Mouse (Mus musculus) layer of hippocampus, adult 18-20 months (tissue): ENCODE results near the gene Tjp3. TPM values are rescaled to one million over a fixed set of nuclear protein-coding genes. Genes with fewer than 3 reads are reported as not detected.

Experiments
- DNase-seq, 2 experiments: peaks; one replicate each; pipeline ENCODE4 v3.0.0; 2022; ENCODE audit warnings: low spot score in 2 of 2
- total RNA-seq, 2 experiments: library from RNA; stranded (reverse); gene quantifications; 2 replicates each; pipeline ENCODE4 v1.2.3; 2021

Tjp3 gene
- total RNA-seq, 2 experiments from 2014 or later, result 0.62 to 1.7 TPM

DNA sequence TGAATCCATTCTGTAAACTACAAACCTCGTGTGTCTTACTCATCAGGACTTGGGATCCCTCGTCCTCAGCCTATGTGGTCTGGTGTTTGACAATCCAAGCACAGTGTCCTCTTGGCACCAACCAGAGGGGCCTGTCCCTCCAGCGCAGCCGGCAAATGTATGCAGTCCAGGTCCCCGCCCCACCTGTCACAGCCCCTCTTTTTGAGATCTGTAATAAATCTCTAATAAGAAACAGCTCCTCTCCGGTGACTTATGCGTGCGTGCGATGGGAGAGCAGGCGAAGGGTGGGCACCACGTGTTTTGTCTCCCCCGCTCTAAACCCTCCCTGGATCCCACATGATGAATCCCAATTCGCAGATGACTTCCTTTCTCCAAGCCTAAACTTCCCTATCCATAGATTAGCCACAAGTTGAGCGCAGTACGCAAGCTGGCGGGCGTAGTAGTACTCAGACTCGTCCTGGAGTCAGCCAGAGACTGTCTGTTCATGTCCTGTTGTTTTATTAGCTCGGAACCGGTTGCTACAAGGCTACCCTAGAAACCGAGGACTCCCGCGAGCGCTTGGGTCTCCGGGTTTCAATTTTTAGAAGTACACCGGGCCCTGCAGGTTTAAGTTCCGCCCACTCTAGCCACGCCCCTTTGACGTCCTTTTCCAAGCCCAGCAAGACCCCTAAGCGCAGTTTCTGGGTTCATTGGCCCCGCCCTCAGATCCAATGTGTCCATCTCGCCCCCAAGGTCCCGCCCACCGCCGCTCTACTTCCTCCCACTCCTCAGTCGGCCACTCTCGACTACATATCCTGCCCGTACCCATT, 28.6 kb upstream of the Tjp3 start:
- no peak for DNase-seq

GRCm38 (mm10) chr10:81319330-81319699, 27.9 kb upstream of the Tjp3 start:
- no peak for DNase-seq

DNA sequence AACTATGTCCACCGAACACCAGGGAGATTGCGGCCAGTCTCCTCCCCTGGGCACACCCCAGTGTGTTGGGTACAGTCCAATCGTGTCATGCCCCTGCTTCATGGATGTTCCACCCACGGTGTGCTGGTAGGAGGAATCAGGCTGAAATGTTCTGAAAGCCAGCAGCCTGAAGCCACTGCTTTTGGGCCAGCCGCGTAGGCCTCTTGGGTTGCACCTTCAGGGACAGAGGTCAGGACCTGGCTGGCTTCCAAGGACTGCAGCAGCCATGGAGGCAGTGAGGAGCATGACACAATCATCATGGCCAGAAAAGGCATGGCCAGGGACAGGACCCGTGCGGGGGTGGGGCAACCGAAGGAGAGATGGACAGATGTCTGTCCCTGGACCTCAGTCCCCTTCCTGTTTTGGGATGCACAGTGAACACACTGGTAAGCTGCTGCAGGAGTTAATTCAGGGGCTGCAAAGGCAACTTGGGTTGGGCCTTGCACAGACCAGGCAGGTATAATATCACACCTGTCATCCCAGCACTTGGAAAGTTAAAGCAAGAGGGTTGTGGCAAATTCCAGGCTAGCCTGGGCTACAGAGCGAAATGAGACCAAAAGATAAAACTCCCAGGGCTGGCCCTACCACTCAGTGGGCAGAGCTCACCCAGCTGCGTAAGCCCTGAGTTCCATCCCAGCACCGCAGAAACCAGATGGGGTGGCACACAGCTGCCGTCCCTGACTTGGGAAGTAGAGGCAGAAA, 27.4 kb upstream of the Tjp3 start:
- DNase-seq, result no peak

DNA sequence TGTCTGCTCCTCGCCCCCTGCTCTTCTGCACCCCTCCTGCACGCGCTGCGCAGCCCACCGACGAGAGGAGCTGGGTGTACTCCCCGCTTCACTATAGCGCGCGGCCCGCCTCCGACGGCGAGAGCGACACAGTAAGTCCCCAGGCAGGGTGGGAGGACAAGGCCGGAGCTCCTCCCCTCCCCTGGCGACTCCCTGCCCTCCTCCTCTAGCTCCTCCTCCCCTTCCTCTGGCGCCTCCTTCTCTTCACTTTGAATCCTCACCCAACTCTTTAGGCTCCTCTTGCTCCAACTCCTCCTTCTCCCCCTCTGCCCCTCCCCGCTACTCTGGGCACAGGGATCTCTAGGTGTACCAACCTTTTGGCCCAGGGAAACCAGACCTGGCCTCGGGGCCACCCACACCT, 25.9 kb upstream of the Tjp3 start:
- no peak for DNase-seq

GRCm38 (mm10) chr10:81316338-81317060, 25.1 kb upstream of the Tjp3 start:
- DNase-seq, result no peak

DNA sequence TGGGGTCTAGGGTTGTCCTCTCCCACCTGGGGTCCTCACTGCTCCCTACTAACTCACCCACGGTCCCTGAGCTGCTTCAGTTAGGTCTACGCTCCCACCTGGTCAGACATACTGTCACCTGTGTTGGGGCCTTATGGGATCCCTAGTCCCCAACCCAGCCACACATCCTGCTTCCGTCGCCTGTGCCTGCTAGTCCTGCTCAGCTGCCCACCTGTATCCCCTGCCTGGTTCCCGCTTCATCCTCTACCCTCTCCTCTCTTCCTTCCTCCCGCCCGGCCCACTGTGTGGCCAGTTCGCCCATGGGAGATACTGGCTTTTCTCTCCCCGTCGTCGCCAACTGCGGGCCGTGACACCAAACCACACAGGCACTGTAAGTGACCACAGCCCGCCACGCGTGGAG, 24.2 kb upstream of the Tjp3 start:
- DNase-seq, result no peak

- DNase-seq, result no peak
Measured at GRCm38 (mm10) chr10:81314201-81314600, 22.8 kb upstream of the Tjp3 start.

DNA sequence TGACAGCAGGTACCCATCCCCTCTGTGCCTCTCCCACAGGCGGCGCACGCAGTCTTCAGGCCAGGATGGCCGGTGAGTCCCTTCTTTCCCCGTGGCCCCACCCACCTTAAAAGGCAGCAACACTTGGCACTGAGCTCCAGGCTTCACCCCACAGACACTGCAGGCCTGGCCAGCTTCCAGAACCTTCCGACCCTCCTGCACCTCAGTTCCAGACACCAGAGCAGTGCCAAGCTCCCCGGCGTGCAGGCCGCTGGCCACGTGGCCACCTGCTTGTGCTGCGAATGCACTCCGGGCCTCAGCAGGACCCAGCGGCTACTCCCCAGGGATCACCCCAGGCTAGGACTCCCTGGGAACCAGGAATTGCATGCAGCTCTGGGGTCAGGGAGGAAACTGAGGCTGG, 22.2 kb upstream of the Tjp3 start:
- no peak for DNase-seq

DNA sequence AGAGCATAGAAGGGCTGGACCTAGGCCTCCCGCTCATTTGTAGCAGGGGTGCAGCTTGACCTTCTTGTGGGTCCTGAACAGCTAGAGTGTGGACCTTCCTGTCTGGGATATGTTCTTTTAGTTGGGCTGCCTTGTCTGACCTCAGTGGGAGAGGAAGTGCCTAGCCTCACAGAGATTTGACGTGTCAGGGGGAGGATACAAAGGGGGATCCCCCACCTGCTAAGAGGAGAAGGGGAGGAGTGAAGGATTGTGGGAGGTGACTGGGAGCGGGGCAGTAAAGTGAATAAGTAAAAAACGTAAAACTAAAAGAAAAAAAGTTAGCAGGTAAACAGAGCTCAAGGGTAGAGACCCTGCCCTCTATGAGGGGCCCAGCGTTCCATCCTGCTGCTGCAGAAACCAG, 18.2 kb upstream of the Tjp3 start:
- DNase-seq, result no peak

DNA sequence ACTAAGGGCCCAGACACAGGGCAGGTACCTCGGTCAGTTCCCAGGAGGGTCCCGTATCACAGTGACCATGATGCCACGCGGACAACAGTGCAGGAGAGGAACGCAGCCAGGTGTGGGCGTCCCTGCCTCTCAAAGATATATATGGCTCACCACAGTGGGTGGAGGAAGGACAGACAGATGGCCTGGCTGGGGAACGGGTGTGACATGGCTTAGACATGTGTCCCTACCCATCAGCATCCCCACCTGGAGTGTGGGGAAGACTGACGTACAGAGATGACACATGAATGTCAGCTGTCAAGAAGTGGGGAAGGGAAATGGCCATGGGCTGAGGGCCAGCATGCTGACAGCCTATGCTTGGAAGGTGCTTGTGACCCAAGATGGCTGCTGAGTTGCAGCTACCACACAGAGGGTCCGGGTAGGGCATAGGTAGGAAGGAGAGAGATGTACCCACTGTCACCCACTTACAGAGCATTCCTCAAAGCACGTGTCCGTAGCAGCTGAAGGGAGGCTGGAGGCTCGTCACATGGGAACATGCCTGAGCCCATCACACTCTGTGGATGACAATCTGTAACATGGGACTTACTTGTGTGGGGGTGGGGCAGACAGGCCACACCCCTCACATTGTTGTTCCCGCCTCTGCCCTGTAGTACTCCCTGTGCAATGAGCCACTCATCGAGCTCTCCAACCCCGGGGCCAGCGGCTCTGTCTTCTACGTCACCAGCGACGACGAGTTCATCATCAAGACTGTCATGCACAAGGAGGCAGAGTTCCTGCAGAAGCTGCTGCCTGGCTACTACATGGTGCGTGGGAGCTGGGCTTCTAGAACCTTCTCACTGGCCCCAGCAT, 15.7 kb upstream of the Tjp3 start:
- DNase-seq, result peak; percentile 37 to 65

- no peak for DNase-seq
Measured at GRCm38 (mm10) chr10:81306173-81306668, 14.8 kb upstream of the Tjp3 start.

- no peak for DNase-seq
Measured at GRCm38 (mm10) chr10:81305663-81306062, 14.3 kb upstream of the Tjp3 start.

DNA sequence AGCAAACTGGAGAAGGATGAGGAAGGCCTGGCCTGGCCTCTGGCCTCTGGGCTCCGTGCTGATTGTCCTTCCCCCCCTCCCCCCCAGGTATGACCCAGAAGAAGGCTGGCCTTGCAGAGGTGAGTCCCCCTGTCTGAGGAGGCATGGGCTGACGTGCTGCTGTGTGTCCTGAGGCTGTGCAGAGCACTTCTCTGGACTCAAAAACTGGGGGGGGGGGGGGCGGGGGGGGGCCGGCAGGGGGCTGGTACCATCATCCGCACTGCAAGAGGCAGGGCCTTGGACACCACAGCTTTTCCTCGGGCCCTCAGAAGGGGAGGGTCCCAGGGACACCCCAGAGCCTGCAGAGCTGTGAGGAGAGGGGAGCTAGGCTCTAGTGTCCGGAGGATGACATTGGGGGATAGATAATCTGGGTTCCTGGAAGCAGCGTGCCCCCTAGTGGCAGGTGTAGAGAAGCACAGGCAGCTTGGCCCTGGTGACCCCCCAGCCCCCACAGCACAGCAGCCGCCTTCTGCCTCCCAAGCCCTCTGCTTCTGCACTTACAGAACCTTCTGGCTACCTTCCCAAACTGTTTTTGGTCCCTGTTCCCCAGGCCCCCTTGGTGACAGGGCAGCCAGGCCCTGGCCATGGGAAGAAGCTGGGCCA, 13.3 kb upstream of the Tjp3 start:
- DNase-seq, result no peak

DNA sequence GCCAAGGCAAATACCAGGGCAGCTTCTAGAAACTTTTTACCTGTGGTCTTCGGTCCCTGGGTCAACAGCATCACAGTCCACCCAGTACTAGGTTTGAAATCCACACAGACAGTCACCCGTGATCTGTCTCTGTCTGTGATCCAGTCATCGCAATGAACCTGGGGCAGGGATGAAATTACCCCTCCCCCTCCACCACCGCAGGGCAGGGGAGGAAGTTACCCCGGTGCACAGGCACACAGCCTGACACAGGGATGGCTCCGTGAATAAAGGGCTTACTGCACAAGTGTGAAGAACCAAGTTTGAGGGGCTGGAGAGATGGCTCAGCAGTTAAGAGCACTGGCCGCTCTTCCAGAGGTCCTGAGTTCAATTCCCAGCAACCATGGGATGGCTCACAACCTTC, 12.4 kb upstream of the Tjp3 start:
- no peak for DNase-seq

DNA sequence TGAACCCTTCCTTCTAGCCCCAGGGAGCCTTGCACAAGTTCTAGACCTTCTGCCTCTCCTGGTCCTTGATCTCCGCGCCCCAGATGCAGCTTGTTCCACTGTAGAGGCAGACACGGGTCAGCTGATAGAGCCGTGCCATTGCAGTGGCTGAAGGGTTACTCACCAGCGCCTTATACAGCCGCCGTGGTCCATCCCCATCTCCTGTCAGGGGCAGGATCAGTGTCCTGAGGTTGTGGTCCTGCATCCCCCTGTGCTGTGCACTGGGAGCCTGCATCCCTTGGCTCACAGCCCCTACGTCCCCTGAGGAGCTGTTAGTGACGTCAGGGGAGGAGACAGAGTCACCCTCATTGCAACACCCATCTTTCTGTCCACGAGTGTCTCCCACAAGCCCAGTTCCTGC, 11.9 kb upstream of the Tjp3 start:
- DNase-seq, result no peak

- peak; percentile 72 to 74 for DNase-seq
Measured at GRCm38 (mm10) chr10:81302781-81303218, 11.4 kb upstream of the Tjp3 start.

DNA sequence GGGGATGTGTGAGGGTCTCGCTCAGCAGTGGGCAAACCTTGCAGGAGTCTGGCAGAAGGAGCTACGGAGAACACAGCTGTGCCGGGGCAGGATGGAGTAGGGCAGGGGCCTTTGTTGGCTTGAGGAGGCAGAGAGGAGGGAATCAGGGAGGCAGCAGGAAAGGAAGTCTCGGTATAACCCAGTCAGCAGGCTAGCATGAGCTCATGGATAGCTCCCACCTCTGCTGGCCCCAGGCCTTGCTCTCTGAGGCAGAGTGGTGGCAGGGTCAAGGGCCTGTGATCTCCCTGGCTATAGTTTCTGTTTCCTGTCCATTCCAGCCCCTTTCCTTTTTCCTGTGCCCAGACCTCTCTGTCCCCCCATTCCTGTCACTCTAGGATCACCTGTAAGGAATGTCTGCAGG, 10.9 kb upstream of the Tjp3 start:
- DNase-seq, result no peak

DNA sequence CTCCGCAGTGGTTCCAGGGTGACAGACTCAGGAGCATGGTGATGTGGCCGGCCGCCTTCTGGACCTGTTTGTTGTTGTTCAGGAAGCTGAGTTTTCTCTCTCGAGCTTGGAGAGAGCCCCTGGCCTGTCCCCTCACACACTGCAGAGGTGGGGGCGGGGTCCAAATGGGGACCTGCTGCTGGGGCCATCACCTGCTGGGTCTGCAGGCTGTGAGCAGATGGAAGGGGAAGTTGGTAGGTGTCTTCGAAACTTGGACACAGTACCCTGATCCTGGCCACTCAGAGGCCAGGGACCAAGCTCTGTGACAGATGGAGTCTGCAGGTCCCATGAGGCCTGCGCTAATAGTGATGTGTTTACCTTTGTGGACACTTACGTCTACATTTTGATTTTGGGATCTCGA, 9.9 kb upstream of the Tjp3 start:
- DNase-seq, result no peak

DNA sequence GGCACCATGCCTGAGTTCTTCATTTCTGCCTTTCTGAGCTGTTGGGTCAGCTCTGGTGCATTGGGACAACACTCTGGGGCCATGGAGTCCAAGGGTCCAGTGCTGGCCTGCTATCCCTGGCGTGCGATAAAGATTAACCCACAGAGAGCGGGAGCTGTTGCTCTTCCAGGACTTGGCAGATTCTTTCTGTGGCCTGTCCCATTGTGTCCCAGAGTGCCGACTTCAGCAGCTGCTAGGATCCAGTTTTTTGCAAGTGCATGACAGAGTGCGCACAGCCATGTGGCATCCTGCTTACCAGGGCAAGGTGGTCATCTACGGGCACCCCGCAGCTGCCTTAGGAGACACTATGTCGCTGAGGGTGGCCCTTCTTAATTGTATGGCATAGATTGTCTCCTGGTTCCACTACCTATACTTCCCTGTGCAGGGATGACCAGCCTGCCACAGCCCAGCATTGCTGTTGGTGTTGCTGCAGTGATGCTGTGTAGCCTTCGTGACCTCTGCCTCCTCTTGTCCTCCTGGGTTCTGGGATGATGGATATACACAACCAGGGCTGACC, 9.0 kb upstream of the Tjp3 start:
- DNase-seq, result no peak
